Mouse (Mus musculus) embryonic fibroblast, embryonic 13.5 days (primary cell): ENCODE data around the gene Myh7b.

Source experiments
- CTCF ChIP-seq: IDR thresholded peaks from 2 replicates; pipeline ENCODE4 v1.5.1; 2011; ENCODE audit warnings: mild to moderate bottlenecking, control low read depth, low read length, moderate library complexity, borderline replicate concordance; ENCODE audit not compliant: insufficient read depth
- POLR2A ChIP-seq: IDR thresholded peaks from 2 replicates; pipeline ENCODE4 v1.6.1; 2011; ENCODE audit warnings: low read depth, mild to moderate bottlenecking, control low read depth, low read length, moderate library complexity

- TF ChIP-seq POLR2A (no peak), CTCF (no peak)
These were observed 13.0 kb downstream of the Myh7b start for GRCm38 (mm10) chr2:155623996-155624395.
